Mouse (Mus musculus) midbrain, embryonic 11.5 days (tissue): Measurements from ENCODE around the gene Krt23. TPM values are rescaled to one million over a fixed set of nuclear protein-coding genes. Genes with fewer than 3 reads are reported as not detected.

Source experiments
- ATAC-seq: fragments of 200-750 bp; cut with Nextera tagmentation; 2 replicates; pipeline ENCODE4 v1.8.0; 2017; ENCODE audit warnings: moderate TSS enrichment, moderate library complexity; ENCODE audit not compliant: low FRiP score
- DNase-seq: peaks from one replicate; pipeline ENCODE4 v3.0.0; 2015; ENCODE audit warnings: low spot score; ENCODE audit errors: missing footprints
- H3K27ac ChIP-seq: fragments of 300-500 bp; sonication (generic); 2 replicates; pipeline ENCODE4 v1.5.1; 2014; ENCODE audit warnings: low read depth, low read length
- H3K27me3 ChIP-seq: fragments of 300-500 bp; sonication (generic); 2 replicates; pipeline ENCODE4 v1.6.1; 2014; ENCODE audit warnings: mild to moderate bottlenecking, low read length, moderate library complexity, mixed read lengths; ENCODE audit not compliant: control insufficient read depth, insufficient read depth
- H3K36me3 ChIP-seq: fragments of 300-500 bp; sonication (generic); 2 replicates; pipeline ENCODE4 v1.6.1; 2014; ENCODE audit warnings: mild to moderate bottlenecking, low read length, moderate library complexity, mixed read lengths; ENCODE audit not compliant: control insufficient read depth, insufficient read depth
- H3K4me1 ChIP-seq: fragments of 300-500 bp; sonication (generic); 2 replicates; pipeline ENCODE4 v1.6.1; 2014; ENCODE audit warnings: low read length; ENCODE audit not compliant: control insufficient read depth, insufficient read depth
- H3K4me2 ChIP-seq: fragments of 300-500 bp; sonication (generic); 2 replicates; pipeline ENCODE4 v1.6.1; 2014; ENCODE audit warnings: mild to moderate bottlenecking, moderate library complexity
- H3K4me3 ChIP-seq: fragments of 300-500 bp; sonication (generic); 2 replicates; pipeline ENCODE4 v1.5.1; 2014; ENCODE audit warnings: low read depth, low read length
- H3K9ac ChIP-seq: fragments of 300-500 bp; sonication (generic); 2 replicates; pipeline ENCODE4 v1.6.1; 2014; ENCODE audit warnings: low read length
- H3K9me3 ChIP-seq: fragments of 300-500 bp; sonication (generic); 2 replicates; pipeline ENCODE4 v1.6.1; 2016; ENCODE audit warnings: low read length; ENCODE audit not compliant: control insufficient read depth
- whole genome bisulfite sequencing: fragments of 180-500 bp; shearing (Covaris S2); extraction: QIAGEN DNeasy Blood & Tissue Kit; methylation state at CpG from one replicate; pipeline ENCODE4 v1.1.7; 2014; 5-methylcytosine and 5-hydroxymethylcytosine counted together
- polyA plus RNA-seq: library from polyadenylated mRNA; unstranded; fragments of >200 nt; fragmentation: Nextera tagmentation; extraction: Ambion mirVana; gene quantifications from 2 replicates; pipeline ENCODE4 v1.2.1, GENCODE M21; 2014

Gene Krt23
- polyA plus RNA-seq, 1 experiment from 2014 or later = not detected

DNA sequence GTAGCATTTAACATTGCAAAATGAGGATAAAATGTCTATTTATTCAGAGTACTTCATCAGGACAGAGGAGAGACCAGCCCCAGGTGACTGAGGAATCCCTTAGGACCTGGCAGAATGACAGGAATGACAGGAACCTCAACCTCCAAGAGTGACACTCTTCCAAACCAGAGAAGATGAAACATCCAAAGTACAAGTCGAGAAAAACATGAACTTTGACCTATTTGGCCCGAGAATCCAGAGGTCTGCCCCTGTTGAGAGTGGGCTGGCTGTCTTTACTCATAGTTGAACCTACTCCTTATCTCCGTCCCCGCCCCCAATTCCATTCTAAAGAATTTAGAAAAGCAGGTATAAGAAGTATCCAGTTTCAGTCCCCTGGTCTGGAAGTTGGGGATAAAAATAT is 2.3 kb downstream of the Krt23 start:
- H3K9ac ChIP-seq = no peak overlapping the region
- no peaks in the 10 kb centered on the region for H3K36me3 ChIP-seq
- no peak for ATAC-seq
- H3K9me3 ChIP-seq = no peaks in the 10 kb centered on the region
- no peak overlapping the region for H3K4me3 ChIP-seq
- no peak for DNase-seq
- H3K27me3 ChIP-seq = no peaks in the 10 kb centered on the region
- no peak overlapping the region for H3K4me2 ChIP-seq
- H3K4me1 ChIP-seq = peaks cover 2% of the 10 kb centered on the region; the same call in 1 of the 2 replicates
- 69% methylated on average over 4 of the region's 4 CpGs for WGBS
- H3K27ac ChIP-seq = no peak overlapping the region

DNA sequence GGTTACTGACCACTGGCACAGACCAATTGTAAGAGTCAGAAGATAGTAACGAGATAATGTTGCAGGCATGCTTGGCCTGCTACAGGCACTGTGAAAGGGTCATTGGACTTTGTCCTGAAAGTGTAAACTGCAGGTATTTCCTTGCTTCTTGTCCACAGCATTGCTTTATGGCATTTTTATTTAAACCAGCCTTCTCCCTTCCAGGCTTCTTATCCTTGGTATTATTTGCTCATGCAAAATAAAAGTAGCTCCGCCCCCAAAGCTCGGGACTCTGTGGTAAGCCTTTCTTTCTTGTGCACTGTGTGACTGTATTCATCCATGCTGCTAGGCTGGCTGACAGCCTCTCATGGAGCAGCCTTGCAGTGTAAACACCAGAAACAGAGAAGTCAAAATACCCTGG is 3.7 kb downstream of the Krt23 start:
- Histone ChIP-seq H3K4me1 (peaks cover 2% of the 10 kb centered on the region; the same call in 1 of the 2 replicates), H3K27me3 (no peaks in the 10 kb centered on the region), H3K4me2 (no peak overlapping the region), H3K4me3 (no peak overlapping the region), H3K9me3 (no peaks in the 10 kb centered on the region), H3K36me3 (no peaks in the 10 kb centered on the region), H3K9ac (no peak overlapping the region), H3K27ac (no peak overlapping the region)
- WGBS = 51% methylated on average over 3 of the region's 3 CpGs
- DNase-seq (peak; percentile 79), ATAC-seq (no peak)

DNA sequence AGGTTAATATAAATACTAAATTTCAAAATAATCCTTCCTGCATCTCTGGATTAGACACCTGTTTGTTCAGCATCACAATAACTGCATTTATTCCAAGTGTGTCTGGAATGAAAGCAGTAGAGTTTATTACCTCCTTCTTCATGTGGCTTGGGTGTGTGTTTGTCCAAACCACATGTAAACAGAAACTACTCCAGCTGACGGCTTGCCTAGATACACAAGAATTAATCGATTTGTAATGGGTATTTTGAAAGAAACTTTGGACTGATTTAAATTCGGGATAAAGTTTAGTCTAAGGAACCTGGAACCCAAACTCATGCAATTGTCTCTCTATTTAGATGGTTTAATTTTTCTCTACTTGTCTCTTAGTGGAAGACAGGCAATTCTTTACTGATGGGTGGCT is 18.0 kb downstream of the Krt23 start:
- peak; percentile 49 for DNase-seq
- no peak overlapping the region for H3K9ac ChIP-seq
- no peaks in the 10 kb centered on the region for H3K9me3 ChIP-seq
- H3K4me1 ChIP-seq = no peaks in the 10 kb centered on the region
- H3K27me3 ChIP-seq = no peaks in the 10 kb centered on the region
- H3K4me2 ChIP-seq = no peak overlapping the region
- no peaks in the 10 kb centered on the region for H3K36me3 ChIP-seq
- no peak overlapping the region for H3K4me3 ChIP-seq
- WGBS = 88% methylated on average over 3 of the region's 3 CpGs
- no peak for ATAC-seq
- no peak overlapping the region for H3K27ac ChIP-seq

DNA sequence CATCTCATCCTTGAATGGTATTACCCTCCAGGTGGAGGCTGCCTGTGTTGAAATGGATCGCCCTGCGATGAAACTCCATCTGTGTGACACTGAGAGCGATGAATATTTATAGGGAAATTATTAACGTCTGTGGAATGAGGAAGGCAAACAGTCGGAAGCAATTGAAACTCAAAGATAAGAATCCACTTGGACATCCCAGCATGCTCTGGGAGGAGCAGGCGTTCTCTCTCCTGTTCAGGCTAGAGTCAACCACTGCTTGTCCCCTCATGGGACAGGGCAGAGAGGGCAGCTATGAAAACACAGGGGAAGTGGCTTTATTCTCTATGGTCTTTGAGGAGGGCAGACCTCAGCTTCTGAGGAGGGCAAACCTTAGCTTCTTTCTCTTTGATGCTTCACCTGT is 19.5 kb downstream of the Krt23 start:
- Histone ChIP-seq H3K9ac (no peak overlapping the region), H3K27ac (no peak overlapping the region), H3K4me3 (no peak overlapping the region), H3K4me2 (no peak overlapping the region), H3K27me3 (no peaks in the 10 kb centered on the region), H3K9me3 (no peaks in the 10 kb centered on the region), H3K4me1 (no peaks in the 10 kb centered on the region), H3K36me3 (no peaks in the 10 kb centered on the region)
- 78% methylated on average over 6 of the region's 6 CpGs for WGBS
- DNase-seq (peak; percentile 49), ATAC-seq (no peak)

DNA sequence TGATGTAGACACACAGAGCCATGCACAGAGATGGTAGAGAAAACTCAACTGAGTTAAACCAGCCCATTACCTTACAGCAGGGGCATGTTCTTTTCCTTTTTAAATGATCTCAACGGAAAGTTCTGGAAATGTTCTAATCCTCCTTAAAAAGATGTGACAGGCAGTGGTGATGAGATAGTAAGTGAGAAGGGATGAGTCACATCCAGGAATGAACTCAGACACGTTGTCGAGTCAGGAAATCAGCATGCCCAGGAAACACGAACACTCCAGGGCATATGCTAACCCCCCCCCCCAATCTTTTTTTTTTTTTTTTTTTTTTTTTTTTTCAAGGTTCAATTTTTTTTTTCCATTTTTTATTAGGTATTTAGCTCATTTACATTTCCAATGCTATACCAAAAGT is 20.5 kb downstream of the Krt23 start:
- no peak overlapping the region for H3K9ac ChIP-seq
- H3K4me1 ChIP-seq = no peaks in the 10 kb centered on the region
- no peak for DNase-seq
- H3K27ac ChIP-seq = no peak overlapping the region
- H3K9me3 ChIP-seq = no peaks in the 10 kb centered on the region
- ATAC-seq = no peak
- H3K27me3 ChIP-seq = no peaks in the 10 kb centered on the region
- H3K4me2 ChIP-seq = no peak overlapping the region
- 84% methylated on average over 4 of the region's 4 CpGs for WGBS
- H3K4me3 ChIP-seq = no peak overlapping the region
- H3K36me3 ChIP-seq = no peaks in the 10 kb centered on the region

DNA sequence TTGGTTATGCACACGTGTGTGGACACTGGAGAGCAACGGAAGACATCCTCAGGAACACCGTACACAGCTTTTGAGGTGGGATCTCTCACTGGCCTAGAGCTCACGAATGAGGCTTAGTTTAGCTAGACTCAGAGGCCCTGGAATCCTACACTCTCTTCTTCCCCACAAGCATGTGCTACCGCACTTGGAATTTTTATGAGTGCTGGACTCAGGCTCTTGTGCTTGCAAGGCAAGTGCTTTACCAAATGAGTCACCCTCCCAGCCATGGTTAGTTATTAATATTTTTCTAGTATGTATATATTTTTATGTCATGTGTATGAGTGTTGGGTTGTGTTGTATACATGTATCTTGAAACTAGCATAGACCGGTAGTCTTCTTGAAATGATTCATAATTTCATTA is 21.0 kb downstream of the Krt23 start:
- Histone ChIP-seq H3K9ac (no peak overlapping the region), H3K27me3 (no peaks in the 10 kb centered on the region), H3K27ac (no peak overlapping the region), H3K4me1 (no peaks in the 10 kb centered on the region), H3K4me2 (no peak overlapping the region), H3K4me3 (no peak overlapping the region), H3K9me3 (no peaks in the 10 kb centered on the region), H3K36me3 (no peaks in the 10 kb centered on the region)
- ATAC-seq (no peak), DNase-seq (no peak)
- 95% methylated on average over 6 of the region's 6 CpGs for WGBS

DNA sequence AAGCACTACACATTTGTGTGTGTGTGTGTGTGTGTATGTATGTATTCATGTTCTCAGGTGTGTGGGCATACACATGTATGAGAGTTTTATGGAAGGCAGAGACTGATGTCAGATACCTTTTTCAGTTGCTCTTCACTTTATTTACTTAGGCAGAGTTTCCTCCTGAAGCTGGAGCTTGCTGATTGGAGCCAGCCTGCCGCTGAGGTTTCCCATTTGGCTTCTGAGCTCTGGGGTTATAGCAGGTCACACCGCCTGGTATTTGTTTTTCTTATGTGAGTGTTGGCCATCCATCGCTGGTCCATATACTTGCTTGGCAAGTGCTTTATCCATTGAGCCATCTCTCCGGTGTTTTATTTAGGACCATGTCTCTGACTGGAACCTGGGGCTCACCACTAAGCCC is 23.7 kb downstream of the Krt23 start:
- Histone ChIP-seq H3K4me3 (no peak overlapping the region), H3K4me2 (no peak overlapping the region), H3K4me1 (no peaks in the 10 kb centered on the region), H3K27ac (no peak overlapping the region), H3K27me3 (no peaks in the 10 kb centered on the region), H3K9me3 (no peaks in the 10 kb centered on the region), H3K9ac (no peak overlapping the region), H3K36me3 (no peaks in the 10 kb centered on the region)
- ATAC-seq = no peak
- no peak for DNase-seq
- 85% methylated on average over 4 of the region's 4 CpGs for WGBS

DNA sequence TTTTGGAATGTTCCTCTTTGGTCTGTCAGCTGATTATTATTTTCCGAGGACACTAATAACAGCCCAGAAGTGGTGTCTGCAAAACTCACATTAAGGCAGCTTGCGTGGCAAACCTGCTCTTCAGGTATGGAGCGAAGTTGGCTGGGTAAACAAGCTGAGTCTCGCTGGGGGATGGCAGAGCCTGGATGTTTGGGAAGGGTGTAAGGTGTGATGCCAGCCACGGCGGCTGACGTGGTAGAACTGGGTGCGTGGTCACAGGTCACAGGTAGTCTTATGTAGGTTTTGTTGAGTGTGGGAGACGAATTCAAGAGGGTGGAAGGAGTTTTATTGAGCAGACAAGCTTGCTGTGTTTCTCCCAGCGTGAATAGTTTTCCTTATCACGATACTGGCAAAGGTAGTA is 24.4 kb downstream of the Krt23 start:
- Histone ChIP-seq H3K27ac (no peak overlapping the region), H3K36me3 (no peaks in the 10 kb centered on the region), H3K27me3 (no peaks in the 10 kb centered on the region), H3K4me1 (no peaks in the 10 kb centered on the region), H3K9me3 (no peaks in the 10 kb centered on the region), H3K4me2 (no peak overlapping the region), H3K9ac (no peak overlapping the region), H3K4me3 (no peak overlapping the region)
- DNase-seq = no peak
- no peak for ATAC-seq
- WGBS = 89% methylated on average over 11 of the region's 11 CpGs

DNA sequence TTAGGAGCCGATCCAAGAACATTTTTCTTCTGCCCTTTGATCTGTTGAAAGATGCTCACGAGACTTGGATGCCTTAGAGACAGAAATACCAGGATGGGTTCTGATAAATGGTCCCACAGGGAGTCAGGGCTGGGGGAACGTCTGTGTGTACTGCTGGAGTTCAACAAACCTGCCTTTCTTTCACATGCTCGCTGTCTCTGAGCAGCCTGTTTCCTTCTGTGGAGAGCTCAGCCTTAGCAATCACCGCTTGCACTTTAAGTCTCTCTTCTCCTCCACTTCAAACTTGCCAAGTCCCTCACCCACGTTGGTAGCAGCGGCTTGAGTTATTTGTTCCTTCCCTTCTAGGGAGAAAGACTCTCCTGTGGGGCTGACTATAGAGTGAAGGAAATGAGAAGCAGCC is 26.6 kb downstream of the Krt23 start:
- H3K4me2 ChIP-seq = no peak overlapping the region
- no peaks in the 10 kb centered on the region for H3K27me3 ChIP-seq
- DNase-seq (no peak), ATAC-seq (no peak)
- no peak overlapping the region for H3K9ac ChIP-seq
- no peaks in the 10 kb centered on the region for H3K9me3 ChIP-seq
- no peaks in the 10 kb centered on the region for H3K4me1 ChIP-seq
- no peaks in the 10 kb centered on the region for H3K36me3 ChIP-seq
- H3K27ac ChIP-seq = no peak overlapping the region
- 56% methylated on average over 7 of the region's 7 CpGs for WGBS
- no peak overlapping the region for H3K4me3 ChIP-seq

DNA sequence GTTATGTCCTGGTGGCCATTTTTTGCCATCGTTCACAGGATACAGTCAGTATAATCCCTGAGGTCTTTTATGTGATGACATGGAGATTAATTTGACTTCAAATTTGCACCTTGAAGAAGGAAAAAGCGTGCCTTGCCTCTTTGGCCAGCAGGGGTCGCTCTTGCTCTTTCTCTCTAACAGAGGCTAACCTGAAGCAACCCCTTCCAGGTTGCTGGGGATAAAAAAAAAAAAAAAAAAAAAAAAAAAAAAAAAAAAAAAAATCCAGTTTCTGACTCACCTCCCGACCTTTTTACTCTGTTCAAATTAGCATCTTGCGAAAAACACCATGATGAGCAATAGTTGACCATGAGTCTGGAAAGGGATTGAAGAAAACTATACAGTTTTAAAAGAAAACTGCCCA is 28.1 kb downstream of the Krt23 start:
- Histone ChIP-seq H3K27ac (no peak overlapping the region), H3K9ac (no peak overlapping the region), H3K9me3 (no peaks in the 10 kb centered on the region), H3K4me3 (no peak overlapping the region), H3K36me3 (no peaks in the 10 kb centered on the region), H3K27me3 (no peaks in the 10 kb centered on the region), H3K4me2 (no peak overlapping the region), H3K4me1 (no peaks in the 10 kb centered on the region)
- DNase-seq (peak; percentile 99), ATAC-seq (no peak)
- WGBS = 8% methylated on average over 5 of the region's 5 CpGs
